Mouse (Mus musculus): Measurements from ENCODE around the gene Snx30. TPM values are rescaled to one million over a fixed set of nuclear protein-coding genes. Genes with fewer than 3 reads are reported as not detected.

Gene Snx30
- 13.5 TPM for polyA plus RNA-seq (2017; shearing (Covaris generic))

DNA sequence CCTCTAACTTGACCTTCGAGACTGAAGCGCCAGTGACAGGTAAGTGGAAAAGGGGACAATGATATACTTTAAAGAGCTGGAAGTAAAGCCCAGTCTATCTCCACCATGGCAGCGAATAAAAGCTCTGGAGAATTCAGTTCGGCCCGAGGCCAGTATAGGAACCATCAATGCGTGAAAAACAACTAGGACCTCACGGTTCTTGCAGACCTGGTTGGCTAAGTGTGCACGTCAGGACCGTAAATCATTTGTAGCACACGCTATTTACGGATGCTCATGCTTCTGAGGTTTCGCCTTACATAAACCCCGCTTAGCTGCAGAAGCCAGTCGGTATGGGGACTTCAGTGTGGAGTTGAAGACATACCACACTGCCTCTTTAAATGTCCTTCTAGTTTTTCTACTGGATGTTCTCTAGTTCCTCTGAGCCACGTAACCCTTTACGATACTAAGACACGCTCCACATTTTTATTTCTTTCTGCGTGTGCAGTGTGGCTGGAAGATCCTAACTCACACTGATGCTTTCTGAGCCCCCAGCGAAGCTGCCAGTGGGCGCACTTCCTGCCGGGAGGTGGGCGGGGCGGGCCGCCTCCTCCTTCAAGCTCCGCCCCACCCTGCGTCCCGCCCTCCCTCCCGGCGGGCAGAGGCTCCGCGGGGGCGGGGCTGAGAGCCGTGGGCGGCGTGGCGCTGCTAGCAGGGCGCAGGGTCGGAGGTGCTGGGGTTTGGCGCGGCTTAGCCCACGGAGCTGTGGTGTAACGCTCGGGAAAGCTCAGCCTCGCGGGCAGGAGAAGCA is at the start of gene Snx30:
TSS of gene Snx30 (plus strand) at position 660 of the 787 bp plus-strand sequence.

DNA sequence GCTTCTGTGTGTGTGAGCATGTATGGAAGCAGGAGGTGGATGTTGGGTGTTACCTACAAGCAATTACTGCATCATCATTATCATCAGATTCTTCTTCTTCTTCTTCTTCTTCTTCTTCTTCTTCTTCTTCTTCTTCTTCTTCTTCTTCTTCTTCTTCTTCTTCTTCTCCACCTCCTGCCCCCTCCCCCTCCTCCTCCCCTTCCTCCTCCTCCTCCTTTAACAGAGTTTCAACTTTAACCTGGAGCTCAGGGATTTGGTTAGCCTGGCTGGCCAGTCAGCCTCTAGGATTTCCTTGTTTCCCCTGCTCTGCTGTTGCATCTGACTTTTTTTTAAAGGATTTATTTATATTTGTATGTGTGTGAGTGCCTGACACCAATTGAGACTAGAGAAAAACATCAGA is 4.2 kb upstream of the Snx30 start, which contains the start of gene Inip:
TSS of gene Inip (minus strand) at position 101 of the 400 bp plus-strand sequence.

DNA sequence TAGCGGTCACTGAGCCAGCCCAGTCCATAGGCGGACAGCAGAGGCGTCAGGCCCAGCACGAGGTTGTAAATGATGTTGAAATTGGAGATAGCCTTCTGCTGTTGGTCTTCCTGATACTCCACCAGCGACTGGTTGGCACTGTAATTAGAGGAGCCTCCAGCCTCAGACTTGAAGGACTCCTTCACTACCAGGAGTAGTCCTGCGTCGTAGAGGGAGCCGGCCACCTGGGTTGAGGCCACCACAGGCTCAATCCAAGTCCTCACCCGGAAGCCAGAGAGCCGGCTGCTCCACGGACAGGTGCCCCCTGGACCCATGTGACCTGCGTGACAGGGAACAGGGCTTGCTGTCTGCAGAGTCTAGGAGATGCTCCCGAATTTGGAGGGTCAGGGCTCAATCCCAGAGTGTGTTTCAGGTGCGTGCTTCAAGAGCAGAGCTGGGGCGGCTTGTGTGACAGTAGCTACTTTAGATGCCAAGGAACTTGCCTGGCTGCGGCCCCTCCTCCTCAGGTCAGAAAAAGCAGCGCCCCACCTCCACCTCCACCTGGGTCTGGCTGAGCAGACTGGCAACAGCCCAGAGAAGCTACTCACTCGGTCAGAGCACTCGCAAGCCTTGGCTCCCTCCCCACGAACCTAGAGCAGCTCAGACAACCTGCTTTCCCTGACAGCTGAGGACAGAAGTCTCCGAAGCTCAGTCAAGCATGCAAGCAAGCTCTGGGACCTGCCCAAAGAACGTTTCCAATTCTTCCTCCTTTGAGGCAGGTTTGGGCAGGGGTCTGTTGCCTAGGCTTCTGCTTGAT is 109.2 kb downstream of the Snx30 start, which contains the start of gene Slc46a2:
TSS of gene Slc46a2 (minus strand) at position 449 of the 796 bp plus-strand sequence.

Other genes with a start within 250 kb of the Snx30 start
- gene Hsdl2, start 224.3 kb upstream of the Snx30 start, polyA plus RNA-seq (2017; shearing (Covaris generic)): 28.5 TPM
- gene E130308A19Rik, start 179.6 kb upstream of the Snx30 start, polyA plus RNA-seq (2017; shearing (Covaris generic)): 13.0 TPM
- 33.9 TPM for gene Inip, start 4.3 kb upstream of the Snx30 start, polyA plus RNA-seq (2017; shearing (Covaris generic))
- gene Slc46a2, start 109.2 kb downstream of the Snx30 start, polyA plus RNA-seq (2017; shearing (Covaris generic)): not detected
- not detected for gene Mup4, start 154.9 kb downstream of the Snx30 start, polyA plus RNA-seq (2017; shearing (Covaris generic))
- gene Mup6, start 158.5 kb downstream of the Snx30 start, polyA plus RNA-seq (2017; shearing (Covaris generic)): not detected

Measured in effector memory CD4-positive, alpha-beta T cell, adult 5 months (primary cell).